Comparison of ENCODE assay signal across 9 mouse cellular contexts in the genomic region with DNA sequence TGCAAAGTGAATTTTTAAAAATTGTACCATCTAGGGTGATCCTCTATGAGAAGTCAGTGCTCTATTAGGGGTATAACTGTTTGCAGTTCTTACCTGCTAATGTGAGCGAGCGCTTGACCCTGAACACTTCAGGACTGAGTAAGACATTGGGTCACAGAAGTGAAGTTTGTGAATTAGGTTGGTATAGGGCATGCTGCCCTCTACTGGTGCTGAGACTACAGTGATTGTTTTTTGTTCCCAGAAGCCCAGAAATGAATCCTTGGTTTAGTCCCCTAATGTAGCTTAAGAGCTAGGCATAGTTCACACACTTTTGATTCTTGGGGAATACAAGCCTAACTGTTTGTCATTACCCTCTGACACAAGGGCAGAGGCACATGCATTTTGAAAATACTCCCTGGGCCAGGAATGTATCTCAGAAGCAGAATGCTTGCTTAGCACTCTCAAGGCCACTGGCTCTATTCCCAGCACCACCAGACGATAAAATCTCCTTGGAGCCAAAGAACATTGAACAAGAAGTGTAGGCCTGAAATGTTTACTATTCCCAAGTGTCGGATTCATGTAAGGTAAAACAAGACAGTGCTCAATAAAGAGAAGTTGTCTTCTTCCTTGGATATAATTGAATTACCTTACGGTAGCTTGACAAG. TPM values are rescaled to one million over a fixed set of nuclear protein-coding genes. Genes with fewer than 3 reads are reported as not detected.
A peak's percentile ranks its signal among the peaks of the same experiment; 100 is the strongest.
DNase-seq lines count a peak whose midpoint lies in the region; ATAC-seq and TF ChIP-seq lines count a peak whose summit lies in the region.
"Had no signal": no experiment of that assay in that cellular context is flagged by ENCODE, and none has a peak within 500 bp of the region (broad histone marks: within the 10 kb centered on the region; RNA-seq: fewer than 3 reads in every experiment).

No protein-coding gene starts in this region.

- no peaks in the 10 kb centered on the region for H3K36me3 ChIP-seq in ES-E14 (ENCODE audit: control insufficient read depth, insufficient read depth, low read length, poor library complexity, severe bottlenecking)
- H3K36me3 ChIP-seq: neural tube, embryonic 13.5 days had no signal

- no peaks in the 10 kb centered on the region for H3K9me3 ChIP-seq in ES-E14 (ENCODE audit: control insufficient read depth, insufficient read depth, low read depth, low read length)
- H3K9me3 ChIP-seq: neural tube, embryonic 13.5 days had no signal

- H3K9ac ChIP-seq in ES-E14 (ENCODE audit: insufficient read depth, low read depth, low read length, poor library complexity, severe bottlenecking) = no peak overlapping the region
- H3K9ac ChIP-seq: neural tube, embryonic 13.5 days had no signal

- in situ Hi-C loops in ES-E14 (cut with MboI; ENCODE audit: low sequenced_read_pairs in 2 of 2, unreplicated experiment in 2 of 2) = loop anchor here (10.0 kb wide), 2 partner anchors 341 to 421 kb away; no protein-coding TSS in a partner anchor

- intact Hi-C loops in left cerebral cortex, postnatal 4 days (cut with DNase I) = loop anchor here (2.0 to 5.0 kb wide), 2 partner anchors 413 to 1093 kb away; no protein-coding TSS in a partner anchor

- H3K27ac ChIP-seq in ES-E14 (ENCODE audit: insufficient read depth, low read depth, low read length, poor library complexity, severe bottlenecking) = no peak overlapping the region
- H3K27ac ChIP-seq: neural tube, embryonic 13.5 days had no signal

- no peaks in the 10 kb centered on the region for H3K4me1 ChIP-seq in ES-E14 (ENCODE audit: control insufficient read depth in 2 of 2, insufficient read depth in 2 of 2, low read length in 2 of 2, poor library complexity in 1 of 2)
- H3K4me1 ChIP-seq: neural tube, embryonic 13.5 days had no signal

- no peak overlapping the region for H3K4me3 ChIP-seq in ES-E14 (ENCODE audit: insufficient read depth in 1 of 2, low read depth in 1 of 2, low read length in 2 of 2, poor library complexity in 1 of 2, severe bottlenecking in 1 of 2)
- H3K4me3 ChIP-seq: neural tube, embryonic 13.5 days had no signal

- no peak for ATAC-seq in cerebellum, adult (ENCODE audit: insufficient number of reproducible peaks, low FRiP score, low TSS enrichment)
- peak; percentile 27 to 53; a peak in 1 of 4 replicates for ATAC-seq in hematopoietic stem cell, adult 5-6 weeks (replicated peaks in 1 of 2; ENCODE audit: insufficient read depth in 1 of 2, low FRiP score in 2 of 2, low TSS enrichment in 1 of 2, low read depth in 1 of 2, poor library complexity in 2 of 2, severe bottlenecking in 2 of 2)

- peak; percentile 27 to 35 for DNase-seq in cerebellum, postnatal 14 days
- DNase-seq in left cerebral cortex, postnatal 4 days = peak; percentile 11
- no peak for DNase-seq in left cerebral cortex, adult 8-10 months (ENCODE audit: low spot score in 2 of 2)
- DNase-seq in ES-E14 (ENCODE audit: low read depth, low spot score) = no peak
- peak; percentile 58 for DNase-seq in retina, postnatal 1 day
- no peak for DNase-seq in layer of hippocampus, postnatal 36 days

TF ChIP-seq in ES-E14, 5 proteins besides CTCF, POLR2A, EP300 and RAD21:
- no peak for TF ChIP-seq ZNF384 (IDR thresholded peaks at IDR 0.05; ENCODE audit: low read depth, low read length)
- TF ChIP-seq ZC3H11A (IDR thresholded peaks at IDR 0.05; ENCODE audit: borderline replicate concordance, low read depth, low read length) = peak; percentile 46; the same call in 1 of the 2 replicates

RNA-seq across cellular contexts. Expression of a gene that starts 6.4 kb away (rescaled TPM):
- 10 to 100 TPM; 28.3 to 31.5 TPM for total RNA-seq in left cerebral cortex, postnatal 4 days (2021)
- 10 to 100 TPM; 59.6 to 72.2 (median 64.0) TPM for total RNA-seq in left cerebral cortex, adult 8-10 months (2022)
- 6.7 and 16.0 TPM in 2 replicates for total RNA-seq in ES-E14 (2012; rRNA removed)
- 24.8 and 31.5 TPM in 2 replicates for total RNA-seq in hematopoietic stem cell, adult 5-6 weeks (2017)
- 10 to 100 TPM; 67.1 to 81.0 TPM for total RNA-seq in layer of hippocampus, postnatal 36 days (2021)

RNA-seq across cellular contexts. Expression of a gene that starts 21.0 kb away (rescaled TPM):
- 1 to 10 TPM; 8.1 to 8.6 TPM for total RNA-seq in left cerebral cortex, postnatal 4 days (2021)
- total RNA-seq in left cerebral cortex, adult 8-10 months (2022) = 1 to 10 TPM; 2.7 to 3.9 (median 3.3) TPM
- 3.8 and 10.9 TPM in 2 replicates for total RNA-seq in ES-E14 (2012; rRNA removed)
- 0.79 TPM in 1 of 2 replicates, not detected in the other for total RNA-seq in hematopoietic stem cell, adult 5-6 weeks (2017)
- total RNA-seq in layer of hippocampus, postnatal 36 days (2021) = 1 to 10 TPM; 3.3 to 3.5 TPM

Comparison
In these comparisons a context has a peak if more than half of its experiments do, and no peak if none do; other contexts are left out.
1. DNase-seq: peak in cerebellum, postnatal 14 days (2 of 2), left cerebral cortex, postnatal 4 days (single experiment) and retina, postnatal 1 day (single experiment); none in left cerebral cortex, adult 8-10 months (0 of 2), ES-E14 (single experiment) and layer of hippocampus, postnatal 36 days (0 of 2).